Comparison of ENCODE assay signal across 11 mouse cellular contexts in genomic region chr14:25128160-25128547, GRCm38 (mm10).
A peak's percentile ranks its signal among the peaks of the same experiment; 100 is the strongest.
DNase-seq lines count a peak whose midpoint lies in the region; ATAC-seq lines count a peak whose summit lies in the region.
"Had no signal": no experiment of that assay in that cellular context is flagged by ENCODE, and none has a peak within 500 bp of the region (broad histone marks: within the 10 kb centered on the region; RNA-seq: fewer than 3 reads in every experiment).

No protein-coding gene starts in this region.

- no peaks in the 10 kb centered on the region for H3K36me3 ChIP-seq in embryonic facial prominence, embryonic 15.5 days
- H3K36me3 ChIP-seq in hindbrain, embryonic 16.5 days (ENCODE audit: control insufficient read depth, insufficient read depth, low read length): no peaks in the 10 kb centered on the region
- H3K36me3 ChIP-seq in midbrain, embryonic 15.5 days (replicated peaks): no peaks in the 10 kb centered on the region
- H3K36me3 ChIP-seq: liver, embryonic 12.5 days had no signal

- WGBS in embryonic facial prominence, embryonic 15.5 days: 54% methylated on average over 6 of the region's 6 CpGs
- WGBS in hindbrain, embryonic 16.5 days: 22% methylated on average over 6 of the region's 6 CpGs
- 30% methylated on average over 6 of the region's 6 CpGs for WGBS in midbrain, embryonic 15.5 days

- no peak overlapping the region for H3K4me2 ChIP-seq in embryonic facial prominence, embryonic 15.5 days (replicated peaks)
- peak overlapping the region; percentile 48 for H3K4me2 ChIP-seq in hindbrain, embryonic 16.5 days (ENCODE audit: low read length)
- H3K4me2 ChIP-seq in midbrain, embryonic 15.5 days: peak overlapping the region; percentile 29
- H3K4me2 ChIP-seq: liver, embryonic 12.5 days had no signal

- H3K27ac ChIP-seq in embryonic facial prominence, embryonic 15.5 days (replicated peaks): peak overlapping the region; percentile 58; the same call in 1 of the 2 replicates
- peak overlapping the region; percentile 88 for H3K27ac ChIP-seq in hindbrain, embryonic 16.5 days (ENCODE audit: low read depth, low read length)
- H3K27ac ChIP-seq in midbrain, embryonic 15.5 days: peak overlapping the region; percentile 78
- H3K27ac ChIP-seq: liver, embryonic 12.5 days had no signal

- DNase-seq in cerebellum, adult 9-10 months: peak; percentile 31
- no peak for DNase-seq in cerebellum, postnatal 14 days
- DNase-seq in right cerebral cortex, postnatal 4 days: no peak
- no peak for DNase-seq in lung, postnatal 36 days
- no peak for DNase-seq in gastrocnemius, postnatal 36 days
- DNase-seq: right cerebral cortex, postnatal 14 days had no signal

- H3K27me3 ChIP-seq in embryonic facial prominence, embryonic 15.5 days: 0 out of 2 replicates have a peak, but pooled peaks cover 3% of the 10 kb centered on the region
- no peaks in the 10 kb centered on the region for H3K27me3 ChIP-seq in hindbrain, embryonic 16.5 days (replicated peaks; ENCODE audit: control insufficient read depth, insufficient read depth, low read length)
- no peaks in the 10 kb centered on the region for H3K27me3 ChIP-seq in midbrain, embryonic 15.5 days (replicated peaks)
- H3K27me3 ChIP-seq: liver, embryonic 12.5 days had no signal

- H3K9ac ChIP-seq in embryonic facial prominence, embryonic 15.5 days: no peak overlapping the region
- peak overlapping the region; percentile 57 for H3K9ac ChIP-seq in hindbrain, embryonic 16.5 days (ENCODE audit: low read depth, low read length)
- no peak overlapping the region for H3K9ac ChIP-seq in midbrain, embryonic 15.5 days
- H3K9ac ChIP-seq: liver, embryonic 12.5 days had no signal

- H3K4me3 ChIP-seq in embryonic facial prominence, embryonic 15.5 days (replicated peaks): no peak overlapping the region
- H3K4me3 ChIP-seq in hindbrain, embryonic 16.5 days (ENCODE audit: low read length): peak overlapping the region; percentile 22
- H3K4me3 ChIP-seq in midbrain, embryonic 15.5 days: no peak overlapping the region
- H3K4me3 ChIP-seq: liver, embryonic 12.5 days had no signal

- H3K9me3 ChIP-seq in embryonic facial prominence, embryonic 15.5 days (replicated peaks): no peaks in the 10 kb centered on the region
- H3K9me3 ChIP-seq in hindbrain, embryonic 16.5 days (ENCODE audit: control insufficient read depth, low read length): no peaks in the 10 kb centered on the region
- no peaks in the 10 kb centered on the region for H3K9me3 ChIP-seq in midbrain, embryonic 15.5 days
- H3K9me3 ChIP-seq: liver, embryonic 12.5 days had no signal

- intact Hi-C loops in gastrocnemius, postnatal 36 days (cut with DNase I): no loop called here

- ATAC-seq in embryonic facial prominence, embryonic 15.5 days (ENCODE audit: insufficient number of reproducible peaks, low FRiP score, low TSS enrichment, low read depth): no peak
- ATAC-seq in hindbrain, embryonic 16.5 days: peak; percentile 16
- ATAC-seq in midbrain, embryonic 15.5 days (replicated peaks): peak; percentile 34
- ATAC-seq: intestine, postnatal 0 days; liver, embryonic 12.5 days had no signal

- peaks cover 33% of the 10 kb centered on the region for H3K4me1 ChIP-seq in embryonic facial prominence, embryonic 15.5 days
- H3K4me1 ChIP-seq in hindbrain, embryonic 16.5 days (ENCODE audit: control insufficient read depth, insufficient read depth, low read depth, low read length): peaks cover 34% of the 10 kb centered on the region
- H3K4me1 ChIP-seq in midbrain, embryonic 15.5 days: peaks cover 41% of the 10 kb centered on the region
- H3K4me1 ChIP-seq: liver, embryonic 12.5 days had no signal
